Mouse (Mus musculus) liver, embryonic 11.5 days (tissue): ENCODE measurements around the gene Stk24. TPM values are rescaled to one million over a fixed set of nuclear protein-coding genes. Genes with fewer than 3 reads are reported as not detected.

Experiments used
- ATAC-seq: fragments of 200-750 bp; cut with Nextera tagmentation; replicated peaks from 2 replicates; pipeline ENCODE4 v1.8.0; 2017; ENCODE audit warnings: moderate number of reproducible peaks, mild to moderate bottlenecking, moderate TSS enrichment, moderate library complexity; ENCODE audit not compliant: low FRiP score
- DNase-seq: peaks from one replicate; pipeline ENCODE4 v3.0.0-alpha.2; 2017; ENCODE audit warnings: low spot score
- H3K27ac ChIP-seq: fragments of 300-500 bp; sonication (generic); 2 replicates; pipeline ENCODE4 v1.5.1; 2014; ENCODE audit warnings: mild to moderate bottlenecking, low read depth, low read length, control low read depth
- H3K27me3 ChIP-seq: fragments of 300-500 bp; sonication (generic); replicated peaks from 2 replicates; pipeline ENCODE4 v1.6.1; 2014; ENCODE audit warnings: low read length, mixed read lengths; ENCODE audit not compliant: control insufficient read depth, insufficient read depth
- H3K36me3 ChIP-seq: fragments of 300-500 bp; sonication (generic); 2 replicates; pipeline ENCODE4 v1.6.1; 2014; ENCODE audit warnings: mild to moderate bottlenecking, low read length, moderate library complexity, mixed read lengths; ENCODE audit not compliant: control insufficient read depth, insufficient read depth
- H3K4me1 ChIP-seq: fragments of 300-500 bp; sonication (generic); replicated peaks from 2 replicates; pipeline ENCODE4 v1.6.1; 2014; ENCODE audit warnings: low read length, mixed read lengths; ENCODE audit not compliant: control insufficient read depth, insufficient read depth
- H3K4me2 ChIP-seq: fragments of 300-500 bp; sonication (generic); 2 replicates; pipeline ENCODE4 v1.6.1; 2014; ENCODE audit warnings: mild to moderate bottlenecking, control low read depth, moderate library complexity
- H3K4me3 ChIP-seq: fragments of 300-500 bp; sonication (generic); 2 replicates; pipeline ENCODE4 v1.5.1; 2014; ENCODE audit warnings: low read depth, low read length, control low read depth
- H3K9ac ChIP-seq: fragments of 300-500 bp; sonication (generic); 2 replicates; pipeline ENCODE4 v1.6.1; 2014; ENCODE audit warnings: low read depth, low read length, control low read depth
- H3K9me3 ChIP-seq: fragments of 300-500 bp; sonication (generic); 2 replicates; pipeline ENCODE4 v1.6.1; 2016; ENCODE audit warnings: low read length, inconsistent platforms, mixed read lengths; ENCODE audit not compliant: control insufficient read depth
- WGBS: fragments of 180-500 bp; shearing (Covaris S2); extraction: QIAGEN DNeasy Blood & Tissue Kit; methylation state at CpG from one replicate; pipeline ENCODE4 v1.1.7; 2014; 5-methylcytosine and 5-hydroxymethylcytosine counted together
- polyA plus RNA-seq: library from polyadenylated mRNA; unstranded; fragments of >200 nt; fragmentation: Nextera tagmentation; extraction: Ambion mirVana; gene quantifications from 2 replicates; pipeline ENCODE4 v1.2.1, GENCODE M21; 2014

Stk24 gene
- polyA plus RNA-seq, 1 experiment from 2014 or later: 51.3 TPM

- no peak for ATAC-seq
- H3K9ac ChIP-seq: no peak overlapping the region
- no peak overlapping the region for H3K4me3 ChIP-seq
- no peak overlapping the region for H3K4me2 ChIP-seq
- peaks cover 8% of the 10 kb centered on the region for H3K36me3 ChIP-seq
- H3K27ac ChIP-seq: no peak overlapping the region
- H3K27me3 ChIP-seq: no peaks in the 10 kb centered on the region
- no peaks in the 10 kb centered on the region for H3K9me3 ChIP-seq
- H3K4me1 ChIP-seq: peaks cover 72% of the 10 kb centered on the region
- no peak for DNase-seq
- 96% methylated on average over 4 of the region's 4 CpGs for WGBS
Observed at GRCm38 (mm10) chr14:121373901-121374300, 5.9 kb downstream of the Stk24 start.

- DNase-seq: no peak
- Histone ChIP-seq H3K9ac (no peak overlapping the region), H3K4me1 (peaks cover 81% of the 10 kb centered on the region), H3K9me3 (no peaks in the 10 kb centered on the region), H3K27me3 (no peaks in the 10 kb centered on the region), H3K4me3 (no peak overlapping the region), H3K36me3 (peaks cover 8% of the 10 kb centered on the region), H3K27ac (0 out of 2 replicates have a peak overlapping the region, but pooled peaks have one; percentile 21), H3K4me2 (peak overlapping the region; percentile 8; the same call in 1 of the 2 replicates)
- 79% methylated on average over 9 of the region's 9 CpGs for WGBS
- ATAC-seq: no peak
Observed at GRCm38 (mm10) chr14:121373020-121373419, 6.8 kb downstream of the Stk24 start.

GRCm38 (mm10) chr14:121371911-121372820 is 7.6 kb downstream of the Stk24 start:
- no peak overlapping the region; the same call in 1 of the 2 replicates for H3K4me3 ChIP-seq
- peaks cover 8% of the 10 kb centered on the region for H3K36me3 ChIP-seq
- H3K4me1 ChIP-seq: peaks cover 84% of the 10 kb centered on the region
- H3K27ac ChIP-seq: peak overlapping the region; percentile 21; the same call in 1 of the 2 replicates
- no peak for ATAC-seq
- WGBS: 45% methylated on average over 5 of the region's 5 CpGs
- no peak overlapping the region for H3K9ac ChIP-seq
- no peaks in the 10 kb centered on the region for H3K27me3 ChIP-seq
- peak overlapping the region; percentile 4 for H3K4me2 ChIP-seq
- no peaks in the 10 kb centered on the region for H3K9me3 ChIP-seq
- no peak for DNase-seq

- H3K4me1 ChIP-seq: peaks cover 92% of the 10 kb centered on the region
- H3K36me3 ChIP-seq: peaks cover 6% of the 10 kb centered on the region
- H3K27ac ChIP-seq: peak overlapping the region; percentile 98
- H3K4me2 ChIP-seq: peak overlapping the region; percentile 28
- ATAC-seq (no peak), DNase-seq (no peak)
- H3K27me3 ChIP-seq: no peaks in the 10 kb centered on the region
- H3K9me3 ChIP-seq: no peaks in the 10 kb centered on the region
- whole genome bisulfite sequencing: 57% methylated on average over 5 of the region's 5 CpGs
- H3K4me3 ChIP-seq: no peak overlapping the region
- 0 out of 2 replicates have a peak overlapping the region, but pooled peaks have one; percentile 2 for H3K9ac ChIP-seq
Observed at GRCm38 (mm10) chr14:121369385-121369784, 10.4 kb downstream of the Stk24 start.

GRCm38 (mm10) chr14:121368108-121368705 is 11.6 kb downstream of the Stk24 start:
- Histone ChIP-seq H3K9me3 (no peaks in the 10 kb centered on the region), H3K27ac (peak overlapping the region; percentile 98), H3K4me1 (peaks cover 94% of the 10 kb centered on the region), H3K4me3 (no peak overlapping the region), H3K27me3 (no peaks in the 10 kb centered on the region), H3K9ac (peak overlapping the region; percentile 54), H3K36me3 (peaks cover 6% of the 10 kb centered on the region), H3K4me2 (peak overlapping the region; percentile 50)
- ATAC-seq (0 out of 2 replicates have a peak, but pooled peaks have one; percentile 27), DNase-seq (no peak)
- 64% methylated on average over 4 of the region's 4 CpGs for WGBS

GRCm38 (mm10) chr14:121365991-121366728 is 13.7 kb downstream of the Stk24 start:
- 39% methylated on average over 17 of the region's 17 CpGs for WGBS
- ATAC-seq (peak; percentile 78), DNase-seq (no peak)

GRCm38 (mm10) chr14:121365390-121365789 is 14.4 kb downstream of the Stk24 start:
- Histone ChIP-seq H3K36me3 (peaks cover 8% of the 10 kb centered on the region; the same call in 1 of the 2 replicates), H3K9me3 (no peaks in the 10 kb centered on the region), H3K4me2 (peak overlapping the region; percentile 79), H3K27me3 (no peaks in the 10 kb centered on the region), H3K9ac (peak overlapping the region; percentile 64), H3K4me1 (peaks cover 94% of the 10 kb centered on the region), H3K27ac (peak overlapping the region; percentile 98), H3K4me3 (peak overlapping the region; percentile 38)
- ATAC-seq: peak; percentile 88
- 13% methylated on average over 7 of the region's 7 CpGs for WGBS
- DNase-seq: peak; percentile 63

More at GRCm38 (mm10) chr14:121365991-121366728, 13.7 kb downstream of the Stk24 start:
- H3K4me3 ChIP-seq: peak overlapping the region; percentile 38
- peaks cover 90% of the 10 kb centered on the region for H3K4me1 ChIP-seq
- no peaks in the 10 kb centered on the region for H3K9me3 ChIP-seq
- H3K27ac ChIP-seq: peak overlapping the region; percentile 98
- H3K4me2 ChIP-seq: peak overlapping the region; percentile 79
- H3K9ac ChIP-seq: peak overlapping the region; percentile 64
- H3K36me3 ChIP-seq: peaks cover 8% of the 10 kb centered on the region; the same call in 1 of the 2 replicates
- no peaks in the 10 kb centered on the region for H3K27me3 ChIP-seq

- Histone ChIP-seq H3K4me2 (peak overlapping the region; percentile 0; the same call in 1 of the 2 replicates), H3K9ac (no peak overlapping the region), H3K27me3 (no peaks in the 10 kb centered on the region), H3K4me1 (peaks cover 94% of the 10 kb centered on the region), H3K27ac (peak overlapping the region; percentile 98), H3K36me3 (peaks cover 8% of the 10 kb centered on the region; the same call in 1 of the 2 replicates), H3K4me3 (no peak overlapping the region), H3K9me3 (no peaks in the 10 kb centered on the region)
- DNase-seq (no peak), ATAC-seq (peak; percentile 29)
- WGBS: 77% methylated on average over 7 of the region's 7 CpGs
Observed at GRCm38 (mm10) chr14:121364282-121364681, 15.5 kb downstream of the Stk24 start.
